Mouse (Mus musculus) liver, adult 2 months (tissue): ENCODE results near the gene Tomm70a. TPM values are rescaled to one million over a fixed set of nuclear protein-coding genes. Genes with fewer than 3 reads are reported as not detected.

Experiments
- DNase-seq: peaks from one replicate; pipeline ENCODE4 v3.0.0-alpha.2; 2011; ENCODE audit warnings: low read depth, low spot score; ENCODE audit errors: extremely low read depth
- H3K27ac ChIP-seq: fragments of 200-500 bp; replicated peaks from 2 replicates; pipeline ENCODE4 v1.5.1; 2012; ENCODE audit warnings: low read depth, mild to moderate bottlenecking, control low read depth, inconsistent platforms, low read length; ENCODE audit not compliant: insufficient read depth
- H3K27me3 ChIP-seq: fragments of 200-500 bp; 2 replicates; pipeline ENCODE4 v1.6.1; 2012; ENCODE audit warnings: mild to moderate bottlenecking, moderate library complexity, low read length, inconsistent platforms; ENCODE audit not compliant: control insufficient read depth, insufficient read depth
- H3K36me3 ChIP-seq: fragments of 200-500 bp; 2 replicates; pipeline ENCODE4 v1.6.1; 2012; ENCODE audit warnings: low read length, inconsistent platforms; ENCODE audit not compliant: control insufficient read depth, insufficient read depth
- H3K4me1 ChIP-seq: fragments of 200-500 bp; 2 replicates; pipeline ENCODE4 v1.6.1; 2011; ENCODE audit warnings: low read length; ENCODE audit not compliant: control insufficient read depth, insufficient read depth
- H3K4me3 ChIP-seq: fragments of 200-500 bp; 2 replicates; pipeline ENCODE4 v1.5.1; 2011; ENCODE audit warnings: low read depth, mild to moderate bottlenecking, control low read depth, low read length, moderate library complexity; ENCODE audit not compliant: insufficient read depth
- H3K79me2 ChIP-seq: fragments of 200-500 bp; 2 replicates; pipeline ENCODE4 v1.6.1; 2012; ENCODE audit warnings: inconsistent platforms, mild to moderate bottlenecking, low read length, moderate library complexity; ENCODE audit not compliant: control insufficient read depth, insufficient read depth
- H3K9ac ChIP-seq: fragments of 200-500 bp; 2 replicates; pipeline ENCODE4 v1.6.1; 2012; ENCODE audit warnings: low read depth, mild to moderate bottlenecking, control low read depth, inconsistent platforms, low read length
- CTCF ChIP-seq: fragments of 200-500 bp; IDR thresholded peaks from 2 replicates; pipeline ENCODE4 v1.5.1; 2011; ENCODE audit warnings: low read depth, low read length, control low read depth
- POLR2A ChIP-seq: fragments of 200-500 bp; IDR thresholded peaks from 2 replicates; pipeline ENCODE4 v1.6.1; 2011; ENCODE audit warnings: low read length, control low read depth; ENCODE audit not compliant: insufficient read depth; ENCODE audit errors: extremely low read depth
- WGBS: fragments of 180-500 bp; shearing (Covaris S2); methylation state at CpG from one replicate; pipeline ENCODE4 v1.1.7; 2018; 5-methylcytosine and 5-hydroxymethylcytosine counted together
- polyA plus RNA-seq: library from polyadenylated mRNA; depleted of rRNA; stranded (reverse); fragments of >200 nt; gene quantifications from 2 replicates; pipeline ENCODE4 v1.2.3, GENCODE M21; 2012; rRNA removed
- total RNA-seq: library from RNA; depleted of rRNA; stranded (reverse); fragments of >200 nt; gene quantifications from 2 replicates; pipeline ENCODE4 v1.2.3, GENCODE M21; 2014; rRNA removed

Gene Tomm70a
- total and polyA plus RNA-seq, 2 experiments, result 14.2 to 62.0 TPM

DNA sequence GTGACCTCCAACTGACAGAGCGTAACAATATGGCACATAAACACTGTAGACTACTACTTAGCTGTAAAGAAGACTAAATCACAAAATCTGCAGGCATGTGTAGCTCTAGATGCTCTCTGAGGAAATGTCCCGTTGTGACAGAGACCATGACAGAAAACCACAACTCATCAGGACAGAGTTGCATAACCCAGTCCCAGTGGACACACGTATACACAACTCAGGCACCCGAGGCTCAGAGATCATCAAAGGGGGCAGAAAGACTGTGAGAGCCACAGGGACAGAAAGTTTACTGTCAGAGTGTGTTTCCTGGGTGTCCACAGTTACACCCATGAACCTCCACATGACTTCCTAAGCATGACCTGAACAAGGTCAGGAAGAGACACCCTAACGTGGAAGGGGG, 75.1 kb downstream of the Tomm70a start:
- Histone ChIP-seq H3K36me3 (peaks cover 42% of the 10 kb centered on the region), H3K27ac (no peak overlapping the region), H3K4me1 (no peaks in the 10 kb centered on the region), H3K9ac (no peak overlapping the region), H3K27me3 (no peaks in the 10 kb centered on the region), H3K79me2 (no peaks in the 10 kb centered on the region; the same call in 1 of the 2 replicates), H3K4me3 (no peak overlapping the region)
- 70% methylated on average over 5 of the region's 5 CpGs for WGBS
- DNase-seq, result no peak
- no peak for TF ChIP-seq POLR2A
- no peak for TF ChIP-seq CTCF

DNA sequence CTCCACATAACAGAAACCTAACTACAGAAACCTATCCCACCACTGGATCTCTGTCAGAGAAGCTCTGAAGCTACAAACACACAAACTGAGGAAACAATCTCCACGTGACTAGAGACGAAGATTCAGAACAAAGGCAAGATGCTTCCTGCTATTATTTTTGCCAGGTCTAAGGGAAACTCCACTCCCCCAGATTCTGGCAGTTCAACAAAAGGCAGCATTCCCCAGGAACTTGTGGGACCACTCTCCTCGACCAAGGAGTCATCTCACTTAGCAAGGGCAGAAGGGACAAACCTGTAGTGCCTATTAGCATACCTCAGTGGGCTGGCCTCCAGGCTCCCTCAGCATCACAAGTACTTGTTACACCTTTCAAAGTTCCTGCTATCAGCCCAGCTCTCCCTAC, 75.8 kb downstream of the Tomm70a start:
- Histone ChIP-seq H3K4me1 (no peaks in the 10 kb centered on the region), H3K9ac (no peak overlapping the region), H3K27me3 (no peaks in the 10 kb centered on the region), H3K79me2 (no peaks in the 10 kb centered on the region; the same call in 1 of the 2 replicates), H3K36me3 (peaks cover 36% of the 10 kb centered on the region), H3K27ac (no peak overlapping the region), H3K4me3 (no peak overlapping the region)
- no peak for DNase-seq
- TF ChIP-seq CTCF (no peak), POLR2A (no peak)
- 67% methylated on average over 3 of the region's 3 CpGs for WGBS

Other genes with a start within 250 kb of the Tomm70a start
- gene Tmem45a, start 235.5 kb upstream of the Tomm70a start, total RNA-seq, result 0.28 and 0.67 TPM in 2 replicates
- 0.15 and 0.26 TPM in 2 replicates for gene Tmem45a, start 235.5 kb upstream of the Tomm70a start, polyA plus RNA-seq
- gene Lnp1, start 193.6 kb upstream of the Tomm70a start, total RNA-seq, result not detected in 2 replicates
- gene Lnp1, start 193.6 kb upstream of the Tomm70a start, polyA plus RNA-seq, result not detected in 2 replicates
- gene Tmem45a2, start 50.3 kb upstream of the Tomm70a start, total RNA-seq, result not detected in 2 replicates
- not detected in 2 replicates for gene Tmem45a2, start 50.3 kb upstream of the Tomm70a start, polyA plus RNA-seq
- 260 and 288 TPM in 2 replicates for gene Nit2, start 45.6 kb downstream of the Tomm70a start, total RNA-seq
- 172 and 195 TPM in 2 replicates for gene Nit2, start 45.6 kb downstream of the Tomm70a start, polyA plus RNA-seq
- 17.7 and 18.7 TPM in 2 replicates for gene Tbc1d23, start 109.8 kb downstream of the Tomm70a start, total RNA-seq
- gene Tbc1d23, start 109.8 kb downstream of the Tomm70a start, polyA plus RNA-seq, result 3.2 and 4.0 TPM in 2 replicates
- not detected in 2 replicates for gene Tmem30c, start 171.2 kb downstream of the Tomm70a start, total RNA-seq
- gene Tmem30c, start 171.2 kb downstream of the Tomm70a start, polyA plus RNA-seq, result not detected in 2 replicates
- 2.5 and 2.9 TPM in 2 replicates for gene Filip1l, start 231.4 kb downstream of the Tomm70a start, total RNA-seq
- 0.41 and 0.82 TPM in 2 replicates for gene Filip1l, start 231.4 kb downstream of the Tomm70a start, polyA plus RNA-seq